Mouse (Mus musculus): Measurements from ENCODE around the gene Smad3. TPM values are rescaled to one million over a fixed set of nuclear protein-coding genes. Genes with fewer than 3 reads are reported as not detected.

The Smad3 gene
- total and polyA plus RNA-seq, 3 experiments = 12.4 to 18.4 (median 13.0) TPM

- peak overlapping the region; percentile 94 for H3K4me3 ChIP-seq
- H3K79me2 ChIP-seq (replicated peaks; ENCODE audit: control insufficient read depth, insufficient read depth, low read length) = no peaks in the 10 kb centered on the region
- H3K9ac ChIP-seq (ENCODE audit: low read depth, low read length) = peak overlapping the region; percentile 89
- TF ChIP-seq POLR2A (IDR thresholded peaks at IDR 0.05; ENCODE audit: insufficient read depth, low read depth, low read length) = no peak
- TF ChIP-seq CTCF (IDR thresholded peaks at IDR 0.05) = no peak
- TF ChIP-seq EP300 (IDR thresholded peaks at IDR 0.05; ENCODE audit: insufficient read depth, low read depth, low read length) = no peak
- peak overlapping the region; percentile 82 for H3K27ac ChIP-seq
- H3K4me1 ChIP-seq (ENCODE audit: control insufficient read depth, insufficient read depth, low read length) = peaks cover 2% of the 10 kb centered on the region
- WGBS = 1% methylated on average over 47 of the region's 47 CpGs
- peak; percentile 56 to 69 for DNase-seq
- no peaks in the 10 kb centered on the region for H3K27me3 ChIP-seq (ENCODE audit: control insufficient read depth, insufficient read depth, low read length)
- intact Hi-C loops (cut with DNase I) = loop anchor here (5.0 kb wide), 3 partner anchors 85 to 155 kb away; partner anchors contain the start of genes Aagab and Iqch
- no peaks in the 10 kb centered on the region for H3K36me3 ChIP-seq (ENCODE audit: control insufficient read depth, insufficient read depth, low read length)
These were observed 973 bp downstream of the Smad3 start for GRCm38 (mm10) chr9:63756581-63757461.

GRCm38 (mm10) chr9:63755671-63756543 lies 1.9 kb downstream of the Smad3 start:
- Histone ChIP-seq H3K36me3 (ENCODE audit: control insufficient read depth, insufficient read depth, low read length) (no peaks in the 10 kb centered on the region), H3K9ac (ENCODE audit: low read depth, low read length) (peak overlapping the region; percentile 89; the same call in 1 of the 2 replicates), H3K27me3 (ENCODE audit: control insufficient read depth, insufficient read depth, low read length) (no peaks in the 10 kb centered on the region), H3K27ac (peak overlapping the region; percentile 37; the same call in 1 of the 2 replicates), H3K4me3 (peak overlapping the region; percentile 94), H3K4me1 (ENCODE audit: control insufficient read depth, insufficient read depth, low read length) (peaks cover 2% of the 10 kb centered on the region), H3K79me2 (replicated peaks; ENCODE audit: control insufficient read depth, insufficient read depth, low read length) (no peaks in the 10 kb centered on the region)
- peak in 1 of 2 experiments; percentile 39 for DNase-seq
- 39% methylated on average over 15 of the region's 15 CpGs for WGBS
- intact Hi-C loops (cut with DNase I) = loop anchor here (5.0 kb wide), 3 partner anchors 84 to 154 kb away; partner anchors contain the start of genes Aagab and Iqch
- TF ChIP-seq EP300 (IDR thresholded peaks at IDR 0.05; ENCODE audit: insufficient read depth, low read depth, low read length) = no peak
- no peak for TF ChIP-seq POLR2A (IDR thresholded peaks at IDR 0.05; ENCODE audit: insufficient read depth, low read depth, low read length)
- no peak for TF ChIP-seq CTCF (IDR thresholded peaks at IDR 0.05)

- Histone ChIP-seq H3K9ac (ENCODE audit: low read depth, low read length) (peak overlapping the region; percentile 15; the same call in 1 of the 2 replicates), H3K4me1 (ENCODE audit: control insufficient read depth, insufficient read depth, low read length) (peaks cover 2% of the 10 kb centered on the region), H3K79me2 (replicated peaks; ENCODE audit: control insufficient read depth, insufficient read depth, low read length) (no peaks in the 10 kb centered on the region), H3K36me3 (ENCODE audit: control insufficient read depth, insufficient read depth, low read length) (no peaks in the 10 kb centered on the region), H3K27me3 (ENCODE audit: control insufficient read depth, insufficient read depth, low read length) (no peaks in the 10 kb centered on the region), H3K27ac (peak overlapping the region; percentile 37), H3K4me3 (peak overlapping the region; percentile 26; the same call in 1 of the 2 replicates)
- 51% methylated on average over 23 of the region's 23 CpGs for WGBS
- TF ChIP-seq EP300 (IDR thresholded peaks at IDR 0.05; ENCODE audit: insufficient read depth, low read depth, low read length) (no peak), POLR2A (IDR thresholded peaks at IDR 0.05; ENCODE audit: insufficient read depth, low read depth, low read length) (no peak), CTCF (IDR thresholded peaks at IDR 0.05) (no peak)
- intact Hi-C loops (cut with DNase I) = loop anchor here (5.0 kb wide), 3 partner anchors 83 to 153 kb away; partner anchors contain the start of genes Aagab and Iqch
- DNase-seq = peak; percentile 59 to 69
These were observed 3.0 kb downstream of the Smad3 start for GRCm38 (mm10) chr9:63754556-63755510.

GRCm38 (mm10) chr9:63754039-63754438 lies 3.8 kb downstream of the Smad3 start:
- peaks cover 7% of the 10 kb centered on the region for H3K4me1 ChIP-seq (ENCODE audit: control insufficient read depth, insufficient read depth, low read length)
- DNase-seq = no peak
- no peaks in the 10 kb centered on the region for H3K79me2 ChIP-seq (replicated peaks; ENCODE audit: control insufficient read depth, insufficient read depth, low read length)
- H3K36me3 ChIP-seq (ENCODE audit: control insufficient read depth, insufficient read depth, low read length) = no peaks in the 10 kb centered on the region
- WGBS = 87% methylated on average over 5 of the region's 5 CpGs
- H3K27ac ChIP-seq = no peak overlapping the region
- intact Hi-C loops (cut with DNase I) = no loop called here
- TF ChIP-seq CTCF (IDR thresholded peaks at IDR 0.05) = no peak
- TF ChIP-seq POLR2A (IDR thresholded peaks at IDR 0.05; ENCODE audit: insufficient read depth, low read depth, low read length) = no peak
- no peak overlapping the region for H3K9ac ChIP-seq (ENCODE audit: low read depth, low read length)
- no peaks in the 10 kb centered on the region for H3K27me3 ChIP-seq (ENCODE audit: control insufficient read depth, insufficient read depth, low read length)
- no peak overlapping the region for H3K4me3 ChIP-seq

- Histone ChIP-seq H3K79me2 (replicated peaks; ENCODE audit: control insufficient read depth, insufficient read depth, low read length) (no peaks in the 10 kb centered on the region), H3K4me1 (ENCODE audit: control insufficient read depth, insufficient read depth, low read length) (peaks cover 8% of the 10 kb centered on the region), H3K27ac (no peak overlapping the region), H3K9ac (ENCODE audit: low read depth, low read length) (no peak overlapping the region), H3K36me3 (ENCODE audit: control insufficient read depth, insufficient read depth, low read length) (no peaks in the 10 kb centered on the region), H3K4me3 (no peak overlapping the region), H3K27me3 (ENCODE audit: control insufficient read depth, insufficient read depth, low read length) (no peaks in the 10 kb centered on the region)
- intact Hi-C loops (cut with DNase I) = no loop called here
- TF ChIP-seq CTCF (IDR thresholded peaks at IDR 0.05) (no peak), EP300 (IDR thresholded peaks at IDR 0.05; ENCODE audit: insufficient read depth, low read depth, low read length) (no peak), POLR2A (IDR thresholded peaks at IDR 0.05; ENCODE audit: insufficient read depth, low read depth, low read length) (no peak)
- DNase-seq = no peak
- 80% methylated on average over 8 of the region's 8 CpGs for WGBS
These were observed 4.4 kb downstream of the Smad3 start for GRCm38 (mm10) chr9:63753359-63753758.

Data from heart, adult 2 months (tissue).